Mouse (Mus musculus) lung, postnatal 0 days (tissue): ENCODE results near the gene Ubc.

Experiments used
- CTCF ChIP-seq: IDR thresholded peaks from 2 replicates; pipeline ENCODE4 v1.5.1; 2016; ENCODE audit warnings: antibody characterized with exemption, mild to moderate bottlenecking
- EP300 ChIP-seq: IDR thresholded peaks from 2 replicates; pipeline ENCODE4 v1.6.1; 2016; ENCODE audit warnings: antibody characterized with exemption, mild to moderate bottlenecking, control low read depth

DNA sequence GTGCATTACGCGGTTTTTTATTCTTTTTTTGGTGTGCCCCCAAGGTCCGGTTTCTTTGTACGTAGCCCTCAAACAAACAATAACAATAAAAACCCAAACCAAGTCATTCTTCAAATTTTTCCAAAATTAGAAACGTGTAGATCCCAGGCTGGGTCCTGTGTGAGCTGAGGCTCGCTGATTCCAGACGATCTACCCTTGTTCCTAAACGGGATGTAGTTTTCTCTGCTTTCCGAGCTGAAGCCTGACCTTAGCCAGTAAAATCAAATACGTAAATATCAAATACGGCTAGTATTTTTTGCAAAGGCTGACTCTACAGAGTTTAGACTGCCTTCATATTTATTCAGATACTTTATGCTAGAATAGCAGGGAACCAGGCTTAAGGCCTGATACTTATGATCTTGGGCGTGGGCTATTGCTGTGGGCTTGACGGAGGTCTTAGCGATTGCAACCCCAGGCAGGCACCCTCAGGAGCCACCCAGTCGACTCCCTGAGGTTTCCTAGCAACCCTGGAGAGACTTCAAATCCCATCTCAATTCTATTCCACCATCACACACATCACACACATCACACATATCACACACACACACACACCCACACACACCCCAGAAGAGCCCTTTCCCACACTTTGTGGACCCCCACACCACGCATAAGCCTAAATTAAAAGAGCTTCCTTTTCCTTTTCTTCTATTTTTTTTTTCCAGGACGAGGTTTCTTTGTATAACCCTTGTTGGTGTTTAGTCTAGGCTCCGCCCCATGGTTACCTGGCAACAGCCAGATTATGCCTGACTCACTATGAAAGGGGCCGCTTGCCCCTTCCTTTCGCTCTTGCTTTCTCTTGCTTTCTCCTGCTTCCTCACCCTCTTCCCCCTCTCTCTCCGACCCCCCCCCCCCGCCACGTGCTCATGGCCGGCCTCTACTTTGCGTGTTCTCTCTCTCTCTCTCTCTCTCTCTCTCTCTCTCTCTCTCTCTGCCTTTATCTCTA is 3.9 kb upstream of the Ubc start:
- TF ChIP-seq CTCF (no peak), EP300 (no peak; the same call in 1 of the 2 replicates)
